Mouse (Mus musculus): ENCODE results near the gene Mss51. TPM values are rescaled to one million over a fixed set of nuclear protein-coding genes. Genes with fewer than 3 reads are reported as not detected.

The Mss51 gene
- total RNA-seq, 1 experiment, result 1.1 TPM

- H3K4me1 ChIP-seq (ENCODE audit: control insufficient read depth in 2 of 2, insufficient read depth in 2 of 2, low read length in 2 of 2, poor library complexity in 1 of 2), result no peaks in the 10 kb centered on the region
- H3K9ac ChIP-seq (ENCODE audit: insufficient read depth, low read depth, low read length, poor library complexity, severe bottlenecking), result no peak overlapping the region
- no peaks in the 10 kb centered on the region for H3K9me3 ChIP-seq (ENCODE audit: control insufficient read depth, insufficient read depth, low read depth, low read length)
- H3K36me3 ChIP-seq (ENCODE audit: control insufficient read depth, insufficient read depth, low read length, poor library complexity, severe bottlenecking), result peaks cover 23% of the 10 kb centered on the region
- no peak for DNase-seq (ENCODE audit: low read depth, low spot score)
- TF ChIP-seq ZNF384 (IDR thresholded peaks at IDR 0.05; ENCODE audit: low read depth, low read length), result no peak
- no peak for TF ChIP-seq HCFC1 (IDR thresholded peaks at IDR 0.05; ENCODE audit: borderline replicate concordance, insufficient read depth, low read length)
- no peak for TF ChIP-seq MAFK (IDR thresholded peaks at IDR 0.05; ENCODE audit: insufficient read depth, low read depth, low read length)
- TF ChIP-seq CHD2 (IDR thresholded peaks at IDR 0.05; ENCODE audit: low read depth, low read length), result no peak
- no peak for TF ChIP-seq ZC3H11A (IDR thresholded peaks at IDR 0.05; ENCODE audit: borderline replicate concordance, low read depth, low read length)
- H3K4me3 ChIP-seq (ENCODE audit: insufficient read depth in 1 of 2, low read depth in 1 of 2, low read length in 2 of 2, poor library complexity in 1 of 2, severe bottlenecking in 1 of 2), result no peak overlapping the region
- H3K27ac ChIP-seq (ENCODE audit: insufficient read depth, low read depth, low read length, poor library complexity, severe bottlenecking), result no peak overlapping the region
- in situ Hi-C loops (cut with MboI; ENCODE audit: low sequenced_read_pairs in 2 of 2, unreplicated experiment in 2 of 2), result no loop called here
Observed at GRCm38 (mm10) chr14:20460216-20460615, 36.5 kb downstream of the Mss51 start.

DNA sequence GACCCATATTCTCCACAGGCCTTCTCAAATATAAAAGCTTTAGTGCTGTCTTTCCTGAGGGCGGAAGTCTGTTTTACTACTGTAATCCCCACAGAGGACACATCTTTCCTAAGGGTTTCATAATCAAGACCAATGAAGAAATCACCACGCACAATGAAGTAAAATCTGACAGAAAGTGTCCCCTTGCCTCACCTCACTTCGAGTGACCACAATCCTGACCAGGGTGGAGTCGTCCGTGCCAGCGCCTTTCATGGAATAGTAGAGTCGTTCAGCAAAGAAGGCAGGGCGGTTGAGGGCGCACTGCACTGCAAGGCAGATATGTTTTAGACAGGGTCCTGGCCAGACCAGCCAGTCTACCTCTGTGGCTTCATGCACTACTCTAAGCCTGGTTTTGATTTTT, 38.3 kb downstream of the Mss51 start:
- no peak for DNase-seq (ENCODE audit: low read depth, low spot score)
- TF ChIP-seq ZNF384 (IDR thresholded peaks at IDR 0.05; ENCODE audit: low read depth, low read length) (no peak), CHD2 (IDR thresholded peaks at IDR 0.05; ENCODE audit: low read depth, low read length) (no peak), MAFK (IDR thresholded peaks at IDR 0.05; ENCODE audit: insufficient read depth, low read depth, low read length) (no peak), ZC3H11A (IDR thresholded peaks at IDR 0.05; ENCODE audit: borderline replicate concordance, low read depth, low read length) (no peak), HCFC1 (IDR thresholded peaks at IDR 0.05; ENCODE audit: borderline replicate concordance, insufficient read depth, low read length) (no peak)
- peaks cover 20% of the 10 kb centered on the region for H3K36me3 ChIP-seq (ENCODE audit: control insufficient read depth, insufficient read depth, low read length, poor library complexity, severe bottlenecking)
- no peaks in the 10 kb centered on the region for H3K4me1 ChIP-seq (ENCODE audit: control insufficient read depth in 2 of 2, insufficient read depth in 2 of 2, low read length in 2 of 2, poor library complexity in 1 of 2)
- H3K9me3 ChIP-seq (ENCODE audit: control insufficient read depth, insufficient read depth, low read depth, low read length), result no peaks in the 10 kb centered on the region
- in situ Hi-C loops (cut with MboI; ENCODE audit: low sequenced_read_pairs in 2 of 2, unreplicated experiment in 2 of 2), result no loop called here
- no peak overlapping the region for H3K4me3 ChIP-seq (ENCODE audit: insufficient read depth in 1 of 2, low read depth in 1 of 2, low read length in 2 of 2, poor library complexity in 1 of 2, severe bottlenecking in 1 of 2)
- H3K9ac ChIP-seq (ENCODE audit: insufficient read depth, low read depth, low read length, poor library complexity, severe bottlenecking), result no peak overlapping the region
- no peak overlapping the region for H3K27ac ChIP-seq (ENCODE audit: insufficient read depth, low read depth, low read length, poor library complexity, severe bottlenecking)

DNA sequence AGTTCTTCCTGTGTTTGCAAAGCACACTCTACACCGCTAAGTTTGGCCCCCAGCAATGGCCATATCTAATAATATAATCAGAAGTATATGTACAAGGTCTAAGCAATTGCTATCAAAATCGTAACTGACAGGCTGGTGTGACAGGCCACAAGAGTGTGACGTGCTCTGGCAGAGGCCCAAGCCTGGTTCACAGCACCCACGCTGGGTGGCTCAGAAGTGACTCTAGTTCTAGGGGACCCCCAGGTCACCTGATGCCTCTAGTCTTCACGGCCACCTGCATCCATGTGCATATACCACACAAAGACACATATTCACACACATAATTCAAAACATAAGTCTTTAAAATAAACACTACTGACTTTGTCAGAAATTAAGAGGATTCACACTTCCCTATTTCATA, 43.8 kb downstream of the Mss51 start:
- Histone ChIP-seq H3K27ac (ENCODE audit: insufficient read depth, low read depth, low read length, poor library complexity, severe bottlenecking) (no peak overlapping the region), H3K9me3 (ENCODE audit: control insufficient read depth, insufficient read depth, low read depth, low read length) (no peaks in the 10 kb centered on the region), H3K36me3 (ENCODE audit: control insufficient read depth, insufficient read depth, low read length, poor library complexity, severe bottlenecking) (peaks cover 7% of the 10 kb centered on the region), H3K4me3 (ENCODE audit: insufficient read depth in 1 of 2, low read depth in 1 of 2, low read length in 2 of 2, poor library complexity in 1 of 2, severe bottlenecking in 1 of 2) (0 out of 4 replicates have a peak overlapping the region, but pooled peaks of 1 of the 2 experiments have one; percentile 3), H3K4me1 (ENCODE audit: control insufficient read depth in 2 of 2, insufficient read depth in 2 of 2, low read length in 2 of 2, poor library complexity in 1 of 2) (no peaks in the 10 kb centered on the region), H3K9ac (ENCODE audit: insufficient read depth, low read depth, low read length, poor library complexity, severe bottlenecking) (no peak overlapping the region)
- TF ChIP-seq ZC3H11A (IDR thresholded peaks at IDR 0.05; ENCODE audit: borderline replicate concordance, low read depth, low read length) (no peak), HCFC1 (IDR thresholded peaks at IDR 0.05; ENCODE audit: borderline replicate concordance, insufficient read depth, low read length) (no peak), ZNF384 (IDR thresholded peaks at IDR 0.05; ENCODE audit: low read depth, low read length) (no peak), CHD2 (IDR thresholded peaks at IDR 0.05; ENCODE audit: low read depth, low read length) (no peak), MAFK (IDR thresholded peaks at IDR 0.05; ENCODE audit: insufficient read depth, low read depth, low read length) (no peak)
- in situ Hi-C loops (cut with MboI; ENCODE audit: low sequenced_read_pairs in 2 of 2, unreplicated experiment in 2 of 2), result no loop called here
- no peak for DNase-seq (ENCODE audit: low read depth, low spot score)

DNA sequence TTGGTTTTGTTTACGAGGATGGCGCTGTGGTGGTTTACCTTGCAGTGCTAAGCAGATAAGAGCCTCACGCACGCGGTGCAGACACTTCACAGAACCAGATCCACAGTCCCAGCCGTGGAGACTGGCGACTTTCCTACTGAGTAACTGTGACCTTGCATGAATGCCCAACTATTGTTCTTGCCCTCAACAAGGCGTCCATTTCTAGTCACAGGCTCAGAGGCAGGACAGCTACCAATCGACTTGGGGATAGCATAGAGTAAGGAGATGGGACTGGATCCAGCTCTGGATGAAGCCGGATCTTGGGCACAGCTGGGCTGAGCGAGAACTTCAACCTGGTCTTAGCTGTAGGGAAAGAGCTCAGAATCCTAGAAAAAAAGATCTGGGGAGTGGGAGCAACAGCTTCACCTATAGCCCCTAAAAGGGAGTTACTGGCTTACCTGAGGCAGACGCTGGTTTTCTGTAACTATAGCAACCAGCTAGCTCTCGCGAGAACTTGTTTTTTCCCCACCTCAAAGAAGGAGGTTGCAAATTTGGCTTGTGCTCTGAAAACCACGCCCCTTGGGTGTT, 44.9 kb downstream of the Mss51 start, which contains the start of gene Cfap70:
Gene Cfap70, minus strand, starts transcription at position 462 of the 567 bp plus-strand sequence.
- no peaks in the 10 kb centered on the region; a peak in 1 of 4 replicates for H3K4me1 ChIP-seq (ENCODE audit: control insufficient read depth in 2 of 2, insufficient read depth in 2 of 2, low read length in 2 of 2, poor library complexity in 1 of 2)
- H3K9ac ChIP-seq (ENCODE audit: insufficient read depth, low read depth, low read length, poor library complexity, severe bottlenecking), result peak within 1 kb of the TSS; percentile 39
- peak within 1 kb of the TSS; percentile 31 to 62 for H3K4me3 ChIP-seq (ENCODE audit: insufficient read depth in 1 of 2, low read depth in 1 of 2, low read length in 2 of 2, poor library complexity in 1 of 2, severe bottlenecking in 1 of 2)
- H3K9me3 ChIP-seq (ENCODE audit: control insufficient read depth, insufficient read depth, low read depth, low read length), result no peaks in the 10 kb centered on the region
- H3K36me3 ChIP-seq (ENCODE audit: control insufficient read depth, insufficient read depth, low read length, poor library complexity, severe bottlenecking), result peaks cover 5% of the 10 kb centered on the region
- TF ChIP-seq MAFK (IDR thresholded peaks at IDR 0.05; ENCODE audit: insufficient read depth, low read depth, low read length) (no peak), HCFC1 (IDR thresholded peaks at IDR 0.05; ENCODE audit: borderline replicate concordance, insufficient read depth, low read length) (no peak), ZC3H11A (IDR thresholded peaks at IDR 0.05; ENCODE audit: borderline replicate concordance, low read depth, low read length) (no peak), CHD2 (IDR thresholded peaks at IDR 0.05; ENCODE audit: low read depth, low read length) (peak; percentile 95), ZNF384 (IDR thresholded peaks at IDR 0.05; ENCODE audit: low read depth, low read length) (0 out of 2 replicates have a peak, but pooled peaks have one; percentile 8)
- DNase-seq (ENCODE audit: low read depth, low spot score), result peak; percentile 92
- H3K27ac ChIP-seq (ENCODE audit: insufficient read depth, low read depth, low read length, poor library complexity, severe bottlenecking), result no peak within 1 kb of the TSS
- in situ Hi-C loops (cut with MboI; ENCODE audit: low sequenced_read_pairs in 2 of 2, unreplicated experiment in 2 of 2), result no loop called here
